Mouse (Mus musculus): ENCODE data around the gene Gm5737.

Gm5737 gene

DNA sequence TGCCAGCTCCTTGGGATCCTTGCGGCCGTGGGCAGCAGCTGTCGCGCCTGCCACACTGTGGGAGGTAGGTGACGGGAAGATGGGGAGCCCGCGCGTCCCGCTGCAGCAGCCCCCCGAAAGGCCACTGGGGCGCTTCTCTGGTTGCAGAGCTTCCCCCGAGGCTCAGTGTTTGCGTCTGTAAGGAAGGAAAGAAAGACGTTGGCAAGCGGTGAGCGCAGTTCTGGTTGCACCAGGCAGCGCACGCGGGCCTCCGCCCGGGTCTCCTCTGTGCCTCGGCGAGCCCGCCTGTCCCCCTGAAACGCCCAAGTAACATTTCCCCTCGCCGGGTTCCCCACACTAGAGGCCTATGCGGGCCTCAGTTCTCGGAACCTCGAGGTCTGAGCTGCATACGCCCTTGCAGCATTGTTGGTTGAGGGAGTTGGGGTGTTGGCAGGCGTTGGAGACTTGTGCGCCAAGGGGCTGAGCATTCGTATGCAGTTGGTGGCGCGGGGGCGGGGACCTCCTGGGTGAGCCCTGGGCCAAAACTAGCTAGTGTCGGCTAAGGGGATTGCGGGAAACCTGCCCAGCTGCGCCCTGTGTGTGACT, 31.0 kb downstream of the Gm5737 start:
- DNase-seq (ENCODE audit: low spot score): peak; percentile 82

DNA sequence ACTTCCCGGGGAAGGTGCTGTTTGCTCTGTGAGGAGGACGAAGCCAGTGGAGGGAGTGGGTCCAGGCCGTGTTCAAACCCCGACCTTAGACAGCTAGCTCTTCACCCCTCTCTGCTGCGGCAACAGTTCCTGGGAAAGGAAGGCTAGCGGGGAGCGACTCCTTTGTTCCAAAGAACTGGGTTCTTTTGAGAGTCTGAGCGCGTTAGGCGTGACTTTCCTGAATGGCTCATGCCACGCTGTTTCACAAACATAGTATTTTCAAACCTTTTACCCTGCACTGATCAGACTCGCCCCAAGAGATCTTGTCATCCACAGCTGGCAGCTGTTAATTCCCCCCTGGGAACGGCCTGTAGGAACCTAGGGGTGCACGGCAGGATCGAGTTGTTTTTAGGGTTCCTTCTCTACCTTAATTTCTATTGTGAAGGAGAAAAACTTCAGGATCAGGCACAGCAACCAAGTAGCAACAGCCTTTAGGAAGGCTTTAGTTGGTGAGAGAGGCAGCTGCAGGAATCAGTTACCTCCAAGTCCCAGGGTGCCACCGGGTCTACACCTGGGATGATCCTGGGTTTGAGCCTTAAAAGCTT, 31.8 kb downstream of the Gm5737 start:
- no peak for DNase-seq (ENCODE audit: low spot score)

DNA sequence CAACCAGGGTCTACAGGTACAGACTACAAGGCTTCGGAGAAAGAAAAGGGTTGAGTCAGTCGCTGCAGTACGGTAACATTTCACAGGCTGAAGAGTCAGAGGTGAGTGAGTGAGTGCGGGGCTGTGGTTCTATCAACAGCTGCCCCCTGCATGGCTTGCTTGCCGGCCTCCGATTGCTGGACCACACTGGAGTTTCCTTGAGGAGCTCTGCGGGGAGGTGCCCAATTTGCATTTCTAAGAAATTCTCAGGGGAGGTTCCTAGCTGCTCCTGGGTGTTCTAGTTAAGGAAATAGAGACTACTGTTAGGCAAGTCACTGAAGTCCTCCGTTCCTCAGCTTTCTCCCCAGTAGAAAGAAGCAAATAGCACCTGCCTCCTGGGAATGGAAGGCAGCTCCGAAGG, 32.5 kb downstream of the Gm5737 start:
- peak; percentile 23 for DNase-seq (ENCODE audit: low spot score)

DNA sequence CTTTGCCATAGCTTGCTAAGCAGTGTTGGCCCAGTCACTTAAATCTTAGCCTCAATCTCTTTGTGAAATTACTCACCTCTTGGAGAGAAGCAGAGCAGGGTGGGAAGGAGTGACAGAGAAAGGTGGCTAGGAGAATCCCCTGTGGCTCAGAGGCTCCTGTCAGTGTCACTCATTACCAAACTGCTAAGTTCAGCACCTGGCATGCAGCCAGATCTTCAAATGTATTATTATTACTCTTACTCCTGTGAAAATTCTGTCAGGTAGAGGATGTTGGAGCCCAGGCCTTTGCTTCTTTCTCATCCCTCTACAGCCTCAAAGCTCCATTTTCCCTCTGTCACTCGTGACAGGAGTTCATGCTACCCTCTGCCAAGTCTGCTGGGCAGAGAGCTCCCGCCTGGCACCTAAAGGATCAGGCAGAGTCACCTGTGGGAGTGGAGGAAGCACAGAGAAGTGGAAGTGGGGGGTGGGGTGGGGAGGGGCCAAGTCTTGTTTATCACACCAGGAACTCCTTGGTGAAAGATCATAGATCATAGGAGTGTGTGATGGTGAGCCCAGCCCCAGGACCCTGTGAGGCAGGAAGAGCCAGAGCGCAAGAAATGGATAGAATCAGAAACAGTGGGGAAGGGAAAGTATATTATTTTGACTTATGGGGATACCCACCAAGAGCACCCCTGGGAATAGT, 36.8 kb downstream of the Gm5737 start:
- DNase-seq (ENCODE audit: low spot score): no peak

DNA sequence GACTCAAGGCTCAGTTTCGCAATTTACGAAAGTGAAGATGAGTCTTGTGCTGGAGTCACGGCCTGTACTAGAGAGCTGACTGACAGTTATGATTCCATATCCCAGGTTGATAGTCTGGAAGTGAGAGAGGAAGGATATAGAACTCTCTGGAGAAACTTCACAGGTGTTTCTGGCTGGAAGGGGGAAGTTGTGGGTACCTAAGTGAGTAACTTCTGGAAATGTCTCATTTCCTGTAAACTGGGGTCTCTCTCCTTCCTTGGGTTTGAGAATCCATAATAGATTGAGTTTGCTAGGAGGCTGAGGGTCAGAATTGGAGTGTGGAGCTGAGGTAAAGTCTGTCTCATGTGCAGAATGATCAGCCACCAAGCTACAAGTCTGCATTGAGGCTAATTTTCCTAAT, 38.0 kb downstream of the Gm5737 start:
- no peak for DNase-seq (ENCODE audit: low spot score)

DNA sequence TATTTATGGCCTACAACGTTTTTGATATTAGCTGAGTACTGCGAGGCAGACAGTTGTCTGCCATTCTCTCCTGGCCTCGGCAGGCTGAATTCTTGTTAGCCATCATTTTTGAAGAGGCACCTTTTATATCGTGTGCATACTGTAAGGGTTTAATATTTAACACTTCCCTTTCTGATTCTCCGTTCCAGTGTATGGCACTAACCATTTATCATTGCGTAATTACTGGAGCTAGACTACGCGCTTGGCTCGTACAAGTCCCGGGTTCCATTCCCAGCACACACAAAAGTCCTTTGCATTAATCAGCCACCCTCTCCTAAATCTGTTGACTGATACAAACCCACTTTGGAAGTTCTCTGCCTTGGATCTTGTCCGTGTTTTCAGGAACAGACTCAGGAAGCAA, 47.7 kb downstream of the Gm5737 start:
- DNase-seq (ENCODE audit: low spot score): no peak

DNA sequence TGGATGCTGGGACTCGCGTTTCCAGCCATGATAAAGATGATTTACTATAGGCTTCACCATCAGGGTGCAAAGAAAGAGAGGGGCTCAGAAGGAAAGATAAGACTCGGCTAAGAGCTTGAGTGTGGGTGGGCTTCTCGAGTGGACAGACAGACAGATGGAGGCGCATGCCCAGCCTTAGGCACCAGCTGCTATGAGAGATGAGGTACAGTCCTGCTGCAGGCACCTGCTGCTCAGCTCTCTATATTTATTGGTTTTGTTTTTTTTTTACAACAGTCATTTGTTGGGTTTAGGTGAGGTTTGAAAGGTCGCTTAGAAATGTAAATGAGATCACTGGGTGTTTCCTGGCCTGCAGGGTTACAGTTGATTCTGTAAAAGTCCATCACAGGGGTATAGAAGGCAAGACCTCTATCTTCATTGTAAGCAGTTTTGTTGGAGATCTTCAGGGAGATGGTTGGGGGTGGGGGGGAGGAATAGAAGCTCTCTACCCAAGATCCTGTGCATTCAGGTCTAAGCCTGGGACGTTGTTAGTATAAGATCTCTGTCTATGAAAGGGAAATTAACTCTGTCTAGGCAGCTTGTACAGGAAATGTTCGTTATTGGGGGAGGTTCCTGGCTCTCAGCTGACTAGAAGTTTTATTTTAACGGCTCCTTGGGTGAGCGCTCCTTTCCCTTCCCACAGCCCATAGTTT, 48.8 kb downstream of the Gm5737 start:
- DNase-seq (ENCODE audit: low spot score): no peak

DNA sequence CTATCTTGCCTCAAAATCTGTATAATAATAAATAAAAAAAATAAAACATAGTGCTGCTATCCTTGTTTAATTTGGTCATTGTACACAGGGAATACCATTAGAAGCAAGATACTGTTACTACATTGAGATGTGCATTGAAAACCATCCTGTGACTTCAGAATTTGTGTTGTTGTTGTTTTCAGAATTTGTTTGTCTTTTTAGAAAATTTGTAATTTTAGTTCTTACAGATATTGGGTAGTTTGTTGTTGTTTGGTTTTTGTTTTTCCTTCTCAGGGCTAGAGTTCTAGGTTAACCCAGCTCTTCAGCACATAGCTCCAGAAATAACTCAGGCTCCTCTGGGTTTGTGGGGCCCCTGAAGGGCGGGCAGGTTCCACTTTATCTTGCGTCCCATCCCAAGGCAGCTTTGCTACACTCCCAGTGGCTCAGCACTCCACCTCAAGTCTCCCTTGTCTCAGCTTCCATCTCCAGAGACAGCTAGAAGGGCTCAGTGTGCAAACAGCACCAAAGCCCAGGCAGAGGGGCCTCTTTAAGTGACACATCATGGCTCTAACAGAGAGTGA, 49.4 kb downstream of the Gm5737 start:
- DNase-seq (ENCODE audit: low spot score): no peak

DNA sequence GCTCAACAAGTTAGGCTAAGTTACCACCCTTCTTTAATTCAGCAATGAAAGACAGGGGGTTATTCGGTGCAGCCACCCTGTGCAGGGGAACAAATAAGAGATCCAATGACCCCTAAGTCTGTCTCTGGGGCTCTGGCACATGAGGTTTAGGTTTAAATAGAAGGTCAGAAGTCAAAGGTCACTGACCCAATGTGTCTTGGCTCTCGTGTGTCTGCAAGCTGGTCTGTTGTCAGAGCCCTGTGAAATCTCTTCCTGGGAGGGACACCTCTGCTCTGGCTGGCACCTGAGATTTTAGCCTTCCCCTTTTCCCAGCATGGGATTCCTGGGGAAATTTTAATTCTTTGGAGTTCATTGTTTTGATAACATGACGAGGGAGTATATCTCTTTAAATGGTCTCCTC, 50.0 kb downstream of the Gm5737 start:
- peak; percentile 82 for DNase-seq (ENCODE audit: low spot score)

DNA sequence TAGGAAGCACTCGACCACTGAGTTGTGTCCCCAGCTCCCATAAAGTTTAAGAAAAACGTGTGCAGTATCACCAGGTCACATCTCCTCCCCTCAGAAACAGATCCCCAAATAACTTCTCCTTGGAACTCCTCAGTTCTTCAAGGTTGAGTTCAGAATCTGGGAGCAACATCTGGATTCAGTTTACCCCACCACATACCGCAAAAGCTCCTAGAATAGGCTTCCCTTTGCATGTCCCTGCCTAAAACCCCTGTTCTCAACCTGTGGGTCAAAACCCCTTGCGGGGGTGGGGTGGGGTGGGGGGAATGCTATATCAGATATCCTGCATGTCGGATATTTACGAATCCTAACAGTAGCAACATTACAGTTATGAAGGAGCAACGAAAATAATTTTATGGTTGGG, 50.5 kb downstream of the Gm5737 start:
- peak; percentile 66 for DNase-seq (ENCODE audit: low spot score)

DNA sequence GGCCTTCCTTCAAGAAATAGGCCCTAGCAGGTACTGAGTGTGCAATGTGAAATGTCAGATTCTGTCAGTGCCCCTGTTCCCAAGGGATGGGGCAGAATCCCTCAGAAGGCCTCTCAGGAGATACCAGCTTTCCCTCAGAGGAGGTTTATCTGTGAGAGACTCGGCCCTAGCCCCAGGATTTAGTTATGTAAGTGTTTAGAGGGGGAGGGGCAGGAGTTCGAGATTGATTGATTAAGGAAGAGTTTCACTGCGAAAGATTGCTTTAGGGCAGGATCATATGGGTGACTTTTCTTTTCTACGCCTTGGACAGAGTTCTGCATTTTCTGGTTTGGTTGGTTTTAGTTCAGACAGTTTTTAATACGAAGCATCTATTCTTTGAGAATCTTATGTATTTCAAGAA, 51.3 kb downstream of the Gm5737 start:
- peak; percentile 72 for DNase-seq (ENCODE audit: low spot score)

DNA sequence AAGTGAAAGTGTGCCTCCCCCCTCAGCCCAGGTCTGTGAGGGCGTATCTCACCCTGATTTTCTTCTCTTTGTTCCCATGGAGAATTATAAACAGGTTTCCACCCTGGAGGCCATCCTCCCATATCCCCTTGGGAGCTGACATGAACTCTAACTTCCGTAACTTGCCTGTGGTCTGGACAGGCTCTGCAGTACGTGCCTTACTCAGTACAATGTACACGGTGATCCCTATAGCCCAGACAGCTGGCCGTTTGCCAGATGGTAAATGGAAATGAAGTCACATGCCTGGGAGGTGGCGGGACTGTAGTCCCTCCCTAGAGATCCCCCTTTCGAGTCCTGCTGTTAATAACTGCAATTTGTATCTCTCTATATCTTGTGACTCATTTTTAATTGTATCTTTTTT, 52.9 kb downstream of the Gm5737 start:
- peak; percentile 87 for DNase-seq (ENCODE audit: low spot score)

DNA sequence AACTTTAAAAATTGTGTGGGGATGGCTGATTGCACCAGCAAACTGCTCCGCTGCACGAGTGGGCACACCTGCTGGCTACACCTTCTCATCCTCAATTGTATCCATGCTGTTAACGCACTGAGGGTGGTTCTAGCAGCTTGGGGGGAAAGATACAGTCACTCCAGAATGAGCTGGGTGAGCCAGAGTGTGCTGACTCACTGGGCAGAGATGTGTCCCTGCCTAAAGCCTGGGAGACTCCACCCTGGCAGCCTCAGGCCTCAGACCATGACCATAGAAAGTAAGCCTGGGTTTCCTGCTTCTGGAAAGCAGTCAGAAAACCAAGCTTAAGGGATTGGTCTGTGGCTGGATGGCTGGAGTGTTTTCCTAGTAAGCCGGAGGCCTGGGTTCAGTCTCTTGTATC, 53.7 kb downstream of the Gm5737 start:
- peak; percentile 25 for DNase-seq (ENCODE audit: low spot score)

DNA sequence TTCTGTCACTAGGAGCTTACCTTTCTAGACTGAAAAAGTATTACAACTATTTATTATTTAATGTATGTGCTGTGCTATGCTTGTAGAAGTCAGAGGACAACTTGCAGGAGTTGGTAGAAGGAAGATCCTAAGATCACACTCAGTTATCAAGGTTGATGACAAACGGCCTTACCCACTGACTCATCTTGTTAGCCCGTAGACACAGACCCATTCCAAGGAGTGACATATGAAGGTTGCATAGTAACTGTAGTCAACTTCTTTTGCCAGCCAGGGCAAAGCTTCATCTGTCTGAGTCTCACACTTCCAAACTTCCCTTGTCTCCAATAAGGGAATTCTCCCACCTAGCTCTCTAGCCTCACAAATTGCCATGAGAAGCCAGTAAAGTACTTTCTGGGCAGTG, 54.5 kb downstream of the Gm5737 start:
- no peak for DNase-seq (ENCODE audit: low spot score)

DNA sequence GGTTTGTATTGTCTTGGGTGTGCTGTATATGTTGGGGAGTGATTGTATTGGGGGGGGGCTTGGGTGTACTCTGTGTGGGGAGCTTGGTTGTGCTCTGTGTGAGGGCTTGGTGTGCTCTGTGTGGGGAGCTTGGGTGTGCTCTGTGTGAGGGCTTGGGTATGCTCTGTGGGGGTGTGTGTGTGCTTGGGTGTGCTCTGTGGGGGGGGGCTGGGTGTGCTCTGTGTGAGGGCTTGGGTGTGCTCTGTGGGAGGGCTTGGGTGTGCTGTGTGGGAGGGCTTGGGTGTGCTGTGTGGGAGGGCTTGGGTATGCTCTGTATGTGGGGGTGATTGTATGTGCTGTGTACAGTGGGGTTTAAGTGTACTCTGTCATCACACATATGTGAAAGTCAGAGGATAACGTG, 55.6 kb downstream of the Gm5737 start:
- no peak for DNase-seq (ENCODE audit: low spot score)

DNA sequence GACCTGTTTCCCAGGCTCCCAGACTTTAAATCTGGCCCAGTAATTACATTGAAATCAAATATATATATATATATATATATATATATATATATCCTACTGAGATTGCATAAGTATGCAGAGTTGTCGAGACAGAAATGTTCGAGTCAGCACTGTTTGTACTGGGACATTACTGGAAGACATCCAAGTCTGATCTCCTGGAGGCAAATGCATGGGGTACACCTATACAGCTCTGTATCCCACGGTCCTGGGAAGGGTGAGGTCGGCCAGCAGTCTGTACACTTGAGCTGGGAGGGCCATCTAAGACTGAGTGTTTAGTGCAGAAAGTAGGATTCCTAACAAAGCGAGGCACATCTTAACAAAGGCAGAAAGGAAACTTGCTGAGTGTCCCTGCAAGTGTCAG, 57.7 kb downstream of the Gm5737 start:
- no peak for DNase-seq (ENCODE audit: low spot score)

DNA sequence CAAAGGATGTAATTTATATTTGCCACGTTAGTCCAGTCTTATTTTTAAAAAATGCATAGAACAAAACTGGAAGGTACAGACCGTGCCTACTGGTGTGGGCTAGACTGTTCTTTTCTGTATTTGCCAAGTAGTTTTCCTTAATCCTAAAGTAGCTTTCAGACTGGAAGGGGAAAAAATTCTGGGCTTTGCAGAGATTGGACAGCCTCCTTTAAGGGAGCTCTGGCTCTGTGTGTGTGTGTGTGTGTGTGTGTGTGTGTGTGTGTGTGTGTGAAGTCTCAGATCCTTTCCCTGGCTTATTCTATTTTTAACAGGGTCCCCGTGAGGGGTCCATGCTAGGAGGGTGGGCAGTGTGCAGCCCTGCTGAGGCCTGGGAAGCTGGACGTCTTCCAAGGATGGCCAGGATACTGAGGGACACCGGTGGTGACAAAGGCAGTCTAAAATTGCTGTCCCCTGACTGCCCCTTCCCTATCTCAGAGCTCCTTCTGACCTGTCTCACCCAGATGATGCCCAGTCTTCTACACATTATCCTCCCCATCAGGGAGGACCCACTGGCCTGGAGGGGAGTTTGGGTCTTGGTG, 58.4 kb downstream of the Gm5737 start:
- DNase-seq (ENCODE audit: low spot score): no peak

DNA sequence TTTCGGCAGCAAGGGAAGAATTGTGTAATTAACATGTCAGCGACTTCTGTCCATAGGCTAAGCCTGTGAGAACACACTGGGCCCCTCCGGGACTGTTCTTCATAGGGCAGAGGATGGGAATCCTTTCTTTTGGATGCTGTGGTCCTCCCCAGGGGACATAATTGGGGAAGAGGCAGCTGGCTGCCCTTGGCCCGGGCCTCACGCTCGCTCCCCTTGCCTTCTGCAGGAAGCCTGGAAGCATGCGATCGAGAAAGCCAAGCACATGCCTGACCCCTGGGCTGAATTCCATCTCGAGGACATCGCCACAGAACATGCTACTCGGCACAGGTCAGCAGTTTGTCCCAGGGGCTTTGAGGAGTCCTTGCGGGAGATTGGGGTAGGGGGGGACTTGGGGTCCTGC, 60.9 kb downstream of the Gm5737 start:
- no peak for DNase-seq (ENCODE audit: low spot score)

DNA sequence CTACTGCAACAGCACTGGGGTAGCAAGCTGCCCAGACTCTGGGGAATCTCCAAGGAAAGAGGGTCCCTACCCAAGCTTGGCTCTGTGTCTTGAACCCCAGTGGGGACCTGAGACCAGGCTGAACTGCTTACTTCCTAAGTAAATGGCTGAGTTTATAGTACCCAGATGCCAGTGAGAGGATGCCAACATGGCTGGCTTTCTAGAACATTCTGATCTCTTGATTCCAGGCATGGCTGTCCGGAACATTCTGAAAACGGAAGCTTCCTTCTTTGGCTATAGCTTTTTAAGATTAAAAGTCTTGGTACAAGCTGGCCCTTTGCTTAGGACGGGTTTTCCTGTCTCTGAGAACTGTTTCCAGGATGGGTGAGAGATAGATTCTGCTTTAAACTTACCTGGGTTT, 61.9 kb downstream of the Gm5737 start:
- DNase-seq (ENCODE audit: low spot score): no peak

DNA sequence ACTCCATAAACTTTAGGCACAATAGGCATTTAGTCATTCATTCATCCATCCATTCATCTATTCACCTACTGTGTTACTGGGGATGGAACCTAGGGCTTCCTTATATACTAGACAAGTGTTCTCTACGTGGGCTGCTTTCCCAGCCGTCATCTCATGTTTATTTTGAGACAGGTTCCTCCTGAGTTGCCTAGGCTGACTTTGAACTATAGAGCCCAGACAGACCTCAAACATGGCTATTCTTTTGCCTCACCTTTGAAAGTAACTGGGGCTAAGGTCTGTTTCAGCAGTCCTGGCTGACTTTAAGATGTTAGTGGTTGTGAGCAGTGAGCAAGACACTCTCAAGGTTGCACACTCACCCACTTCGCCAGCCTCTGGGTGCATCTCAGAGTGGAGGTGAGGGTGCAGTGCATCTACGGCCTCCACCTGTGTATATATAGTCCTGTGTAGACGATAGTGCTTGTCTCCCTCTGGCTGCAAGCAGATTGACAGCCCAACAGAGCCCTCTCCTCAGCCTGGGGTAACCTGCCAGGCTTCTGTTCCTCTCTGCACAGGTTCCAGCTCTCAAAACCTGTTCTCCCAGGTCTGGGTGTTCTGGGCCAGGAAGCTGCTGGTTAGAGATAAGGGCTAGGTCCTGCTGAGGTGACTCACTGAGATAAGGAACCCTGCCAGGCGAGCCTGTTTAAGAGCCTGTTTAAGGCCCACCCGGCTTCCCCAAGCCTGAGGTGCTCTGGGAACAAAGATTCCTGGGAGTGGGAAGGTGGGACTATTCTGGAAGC, 62.8 kb downstream of the Gm5737 start:
- DNase-seq (ENCODE audit: low spot score): no peak

DNA sequence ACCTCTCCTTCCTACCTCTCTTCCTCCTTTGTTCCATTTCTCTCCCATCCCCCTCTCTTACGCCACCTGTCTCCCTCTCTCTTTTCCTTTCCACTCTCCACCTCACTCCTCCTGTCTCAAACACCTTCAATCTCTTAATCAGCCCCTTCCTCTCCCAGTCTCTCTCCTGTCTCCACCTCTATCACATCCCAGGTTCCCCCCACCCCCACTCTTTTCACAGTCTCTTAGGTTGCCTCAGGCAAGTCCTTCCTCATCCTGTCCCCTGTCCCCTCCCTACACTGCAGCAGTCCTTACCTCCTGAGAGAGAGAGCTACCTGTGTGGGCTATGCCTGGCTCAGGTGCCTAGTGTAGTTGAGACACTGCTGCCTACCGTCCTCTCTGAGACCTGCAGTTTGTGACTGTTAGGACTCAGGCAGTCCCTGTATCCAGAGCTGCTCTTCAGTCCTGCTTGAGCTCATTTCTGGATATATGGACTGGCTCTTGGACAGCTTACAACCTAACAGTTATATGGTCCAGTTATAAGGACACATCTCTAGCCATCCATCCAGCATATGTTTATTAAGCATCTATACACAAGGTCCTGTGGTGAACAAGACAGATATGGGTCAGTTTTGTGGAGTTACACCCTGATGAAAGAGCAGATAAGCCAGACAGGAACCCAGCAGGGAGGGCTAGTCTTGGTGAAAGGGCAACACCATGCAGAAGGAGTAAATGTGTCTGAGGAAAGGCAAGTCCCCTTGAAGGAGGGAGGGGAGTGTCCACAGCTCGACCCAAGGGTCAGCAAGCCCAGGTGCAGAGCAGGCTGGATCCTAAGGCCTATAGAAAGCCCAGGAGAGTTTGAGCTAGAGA, 63.6 kb downstream of the Gm5737 start:
- no peak for DNase-seq (ENCODE audit: low spot score)

All from embryo, embryonic 10.5 days (tissue).